Mouse (Mus musculus): ENCODE measurements around the gene Pilrb1.

DNA sequence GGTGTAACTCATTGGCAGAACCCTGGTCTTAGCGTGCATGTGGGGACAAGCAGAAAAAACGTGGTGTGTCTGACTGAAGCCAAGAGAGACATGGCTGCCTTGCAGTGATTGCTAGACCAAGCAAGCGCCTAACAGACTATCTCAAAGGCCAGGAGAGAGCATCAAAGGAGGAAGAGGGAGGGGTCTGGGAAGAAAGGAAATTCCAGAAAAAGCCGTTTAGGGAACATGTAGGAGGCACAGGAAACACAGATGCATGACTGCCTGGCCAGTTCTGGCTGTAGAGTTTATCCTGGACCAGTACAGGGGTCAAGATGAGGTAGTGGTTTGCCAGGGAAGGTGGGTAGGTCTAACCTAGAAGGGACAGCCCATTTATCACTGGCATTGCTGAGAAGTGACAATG lies 24.4 kb downstream of the Pilrb1 start:
- no peak for TF ChIP-seq CTCF (IDR thresholded peaks at IDR 0.05; ENCODE audit: low read depth)
- TF ChIP-seq EP300 (optimal IDR thresholded peaks at IDR 0.05) = no peak
